In the genomic region with DNA sequence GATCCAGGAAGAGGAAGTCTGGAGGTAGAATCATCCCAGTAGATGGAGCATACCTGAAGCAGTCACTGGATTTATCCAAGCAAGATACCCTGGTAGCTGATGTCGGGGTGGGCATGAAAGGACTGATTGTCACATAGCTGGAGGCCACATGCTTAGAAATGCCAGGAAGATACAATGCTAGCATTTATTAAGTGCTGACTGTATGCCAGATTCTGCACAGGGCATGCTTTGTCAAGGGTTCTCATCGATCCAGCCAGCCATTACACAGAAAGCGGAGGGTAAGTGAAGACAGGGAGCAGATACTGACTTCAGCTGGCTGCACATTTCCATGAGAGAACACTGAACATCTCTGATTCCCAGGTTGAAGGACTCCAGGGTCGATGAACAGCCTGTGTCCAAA, we compare ENCODE assay signal across 19 mouse cellular contexts. TPM values are rescaled to one million over a fixed set of nuclear protein-coding genes. Genes with fewer than 3 reads are reported as not detected.
"Had no signal": no experiment of that assay in that cellular context is flagged by ENCODE, and none has a peak within 500 bp of the region (broad histone marks: within the 10 kb centered on the region; RNA-seq: fewer than 3 reads in every experiment).

No protein-coding gene starts in this region.

- H3K9me3 ChIP-seq: limb, embryonic 10.5 days; liver, embryonic 15.5 days; neural tube, embryonic 12.5 days; stomach, embryonic 15.5 days had no signal

- H3K36me3 ChIP-seq: limb, embryonic 10.5 days; liver, embryonic 15.5 days; neural tube, embryonic 12.5 days; stomach, embryonic 15.5 days had no signal

- H3K4me2 ChIP-seq: liver, embryonic 11.5 days; liver, embryonic 15.5 days; neural tube, embryonic 12.5 days; stomach, embryonic 15.5 days had no signal

- H3K27me3 ChIP-seq: liver, embryonic 15.5 days; neural tube, embryonic 12.5 days; stomach, embryonic 15.5 days had no signal

- H3K27ac ChIP-seq: limb, embryonic 10.5 days; liver, embryonic 15.5 days; neural tube, embryonic 12.5 days; stomach, embryonic 15.5 days had no signal

- H3K9ac ChIP-seq: liver, embryonic 15.5 days; neural tube, embryonic 12.5 days; stomach, embryonic 15.5 days had no signal

- ATAC-seq: intestine, embryonic 16.5 days; lung, postnatal 0 days had no signal

- H3K4me3 ChIP-seq: limb, embryonic 10.5 days; liver, embryonic 15.5 days; neural tube, embryonic 12.5 days; stomach, embryonic 15.5 days had no signal

- H3K4me1 ChIP-seq: limb, embryonic 10.5 days; liver, embryonic 15.5 days; neural tube, embryonic 12.5 days; stomach, embryonic 15.5 days had no signal

- DNase-seq: kidney, adult 2 months; kidney, postnatal 25 days; lung, adult 2 months; lung, postnatal 36 days; midbrain, embryonic 14.5 days; thymus, postnatal 36 days had no signal

RNA-seq across cellular contexts. Expression of a gene that starts 4.6 kb away (rescaled TPM):
- total RNA-seq: megakaryocyte progenitor cell, adult 5-6 weeks; monocyte, adult 5-6 weeks; neutrophil, adult 5-6 weeks had no signal
- polyA plus RNA-seq: intestine, embryonic 16.5 days; kidney, adult 2 months; kidney, embryonic 16.5 days; limb, embryonic 10.5 days; limb, embryonic 14.5 days; liver, embryonic 11.5 days; liver, embryonic 15.5 days; lung, adult 2 months; lung, postnatal 0 days; midbrain, embryonic 14.5 days; neural tube, embryonic 12.5 days; spleen, adult 2 months; stomach, embryonic 15.5 days had no signal
